Mouse (Mus musculus) hindbrain, embryonic 10.5 days (tissue): ENCODE results near the gene Ccdc7a. TPM values are rescaled to one million over a fixed set of nuclear protein-coding genes. Genes with fewer than 3 reads are reported as not detected.

Experiments used
- polyA plus RNA-seq: library from polyadenylated mRNA; unstranded; fragments of >200 nt; fragmentation: Nextera tagmentation; extraction: Ambion mirVana; gene quantifications from 2 replicates; pipeline ENCODE4 v1.2.1, GENCODE M21; 2016

Ccdc7a gene
- polyA plus RNA-seq, 1 experiment from 2014 or later, result not detected

Other genes with a start within 250 kb of the Ccdc7a start
- not detected in 2 replicates for gene Ccdc7b, start 1.6 kb upstream of the Ccdc7a start, polyA plus RNA-seq
- gene Gm10999, start 66.1 kb upstream of the Ccdc7a start, polyA plus RNA-seq, result not detected in 2 replicates
- gene 2610044O15Rik8, start 168.9 kb upstream of the Ccdc7a start, polyA plus RNA-seq, result 18.3 and 19.1 TPM in 2 replicates